Mouse (Mus musculus) neural tube, embryonic 11.5 days (tissue): ENCODE measurements at regions not wholly inside any gene's neighbourhood (a gene's known extent, or its start where the extent isn't known, plus 50 kb on each side); places are given as distances from the start of the nearest gene placed in this dataset.

Experiments used
- ATAC-seq: fragments of 200-750 bp; cut with Nextera tagmentation; 2 replicates; pipeline ENCODE4 v1.8.0; 2017; ENCODE audit warnings: moderate number of reproducible peaks, mild to moderate bottlenecking, moderate TSS enrichment, moderate library complexity; ENCODE audit not compliant: insufficient read depth, low FRiP score, low TSS enrichment
- DNase-seq: peaks from one replicate; pipeline ENCODE4 v3.0.0-alpha.2; 2015; ENCODE audit warnings: low spot score
- H3K27ac ChIP-seq: fragments of 300-500 bp; sonication (generic); 2 replicates; pipeline ENCODE4 v1.5.1; 2014; ENCODE audit warnings: low read depth, mild to moderate bottlenecking, low read length
- H3K27me3 ChIP-seq: fragments of 300-500 bp; sonication (generic); 2 replicates; pipeline ENCODE4 v1.6.1; 2014; ENCODE audit warnings: mild to moderate bottlenecking, low read length, mixed read lengths; ENCODE audit not compliant: control insufficient read depth, insufficient read depth
- H3K36me3 ChIP-seq: fragments of 300-500 bp; sonication (generic); 2 replicates; pipeline ENCODE4 v1.6.1; 2014; ENCODE audit warnings: mild to moderate bottlenecking, low read length, moderate library complexity, mixed read lengths; ENCODE audit not compliant: control insufficient read depth, insufficient read depth
- H3K4me1 ChIP-seq: fragments of 300-500 bp; sonication (generic); 2 replicates; pipeline ENCODE4 v1.6.1; 2014; ENCODE audit warnings: low read length, mixed read lengths; ENCODE audit not compliant: control insufficient read depth, insufficient read depth
- H3K4me2 ChIP-seq: fragments of 300-500 bp; sonication (generic); 2 replicates; pipeline ENCODE4 v1.6.1; 2014; ENCODE audit warnings: low read depth, mild to moderate bottlenecking, moderate library complexity
- H3K4me3 ChIP-seq: fragments of 300-500 bp; sonication (generic); 2 replicates; pipeline ENCODE4 v1.5.1; 2014; ENCODE audit warnings: low read depth, low read length
- H3K9ac ChIP-seq: fragments of 300-500 bp; sonication (generic); 2 replicates; pipeline ENCODE4 v1.6.1; 2014; ENCODE audit warnings: mild to moderate bottlenecking, low read length
- H3K9me3 ChIP-seq: fragments of 300-500 bp; sonication (generic); 2 replicates; pipeline ENCODE4 v1.6.1; 2016; ENCODE audit warnings: low read length; ENCODE audit not compliant: control insufficient read depth
- WGBS: fragments of 180-500 bp; shearing (Covaris S2); extraction: QIAGEN DNeasy Blood & Tissue Kit; methylation state at CpG from one replicate; pipeline ENCODE4 v1.1.7; 2014; 5-methylcytosine and 5-hydroxymethylcytosine counted together

DNA sequence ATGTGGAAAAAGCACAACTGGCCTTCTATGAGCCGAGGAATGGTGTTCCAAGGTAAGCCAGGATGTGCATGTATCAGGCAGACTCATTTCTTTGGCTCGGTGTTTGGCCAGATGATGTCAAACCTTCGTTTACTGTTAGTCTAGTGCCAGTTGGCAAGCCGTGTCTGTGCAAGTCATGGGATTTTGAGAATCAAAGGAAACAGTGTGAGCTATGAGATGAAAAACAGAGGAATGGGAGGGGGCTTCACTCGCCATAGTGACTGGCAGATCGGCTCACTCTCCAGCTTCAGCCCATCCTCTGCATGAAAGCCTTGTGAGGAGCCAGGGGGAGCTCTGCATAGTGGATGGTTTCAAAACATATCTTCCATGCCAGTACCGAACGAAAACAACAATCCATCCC, 89.1 kb upstream of the Mast4 start:
- DNase-seq, result no peak
- Histone ChIP-seq H3K36me3 (no peaks in the 10 kb centered on the region), H3K9ac (no peak overlapping the region), H3K9me3 (no peaks in the 10 kb centered on the region), H3K4me2 (no peak overlapping the region), H3K4me1 (no peaks in the 10 kb centered on the region), H3K27ac (no peak overlapping the region), H3K4me3 (no peak overlapping the region), H3K27me3 (no peaks in the 10 kb centered on the region)
- 90% methylated on average over 8 of the region's 8 CpGs for WGBS
- no peak for ATAC-seq

GRCm38 (mm10) chr13:103422997-103423396, 88.7 kb upstream of the Mast4 start:
- Histone ChIP-seq H3K9ac (no peak overlapping the region), H3K9me3 (no peaks in the 10 kb centered on the region), H3K27ac (no peak overlapping the region), H3K4me2 (no peak overlapping the region), H3K27me3 (no peaks in the 10 kb centered on the region), H3K4me1 (no peaks in the 10 kb centered on the region), H3K36me3 (no peaks in the 10 kb centered on the region), H3K4me3 (no peak overlapping the region)
- DNase-seq, result no peak
- no peak for ATAC-seq
- WGBS, result 88% methylated on average over 8 of the region's 8 CpGs

DNA sequence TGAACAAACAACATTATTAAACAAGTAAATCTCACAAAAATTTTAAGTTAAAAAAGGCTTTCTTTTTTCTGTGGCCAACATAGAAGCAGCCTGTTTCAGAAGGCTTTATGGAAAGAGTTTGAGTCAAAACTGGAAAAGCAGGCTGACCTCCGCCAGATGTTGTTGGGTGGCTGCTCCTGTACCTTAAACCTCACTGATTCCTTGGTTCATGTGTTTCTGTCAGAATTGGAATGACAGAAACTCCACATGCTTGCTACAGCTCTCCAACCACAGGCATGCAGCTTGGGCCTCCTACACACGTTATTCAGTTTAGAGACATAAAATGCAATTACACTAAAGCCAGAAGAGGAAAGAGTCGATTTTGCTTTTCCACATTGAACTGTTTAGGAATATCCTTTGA, 84.8 kb upstream of the Mast4 start:
- H3K9me3 ChIP-seq, result no peaks in the 10 kb centered on the region

DNA sequence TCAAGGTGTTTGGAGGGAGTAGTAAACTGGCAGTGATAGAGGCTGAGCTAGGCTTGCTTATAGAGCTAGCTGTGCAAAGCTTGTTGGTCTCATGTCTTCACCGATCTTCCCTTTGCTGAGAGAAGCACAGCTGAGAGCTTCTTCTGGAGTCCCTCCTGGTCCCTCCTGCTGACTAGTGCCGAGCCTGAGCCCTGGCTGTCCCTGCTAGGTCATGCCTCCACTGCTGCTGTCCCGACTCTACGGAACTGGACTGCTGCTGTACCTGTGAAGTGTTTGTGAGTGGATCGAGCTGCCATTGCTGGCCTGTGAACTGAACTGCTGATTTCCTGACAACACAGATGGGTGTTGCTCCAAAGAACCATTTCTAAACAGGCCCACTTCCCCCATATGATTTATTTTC, 83.0 kb upstream of the Mast4 start:
- H3K27me3 ChIP-seq, result no peaks in the 10 kb centered on the region
- DNase-seq, result no peak
- H3K4me3 ChIP-seq, result no peak overlapping the region
- WGBS, result 92% methylated on average over 5 of the region's 5 CpGs
- H3K4me1 ChIP-seq, result no peaks in the 10 kb centered on the region
- no peak overlapping the region for H3K4me2 ChIP-seq
- H3K36me3 ChIP-seq, result no peaks in the 10 kb centered on the region
- H3K9ac ChIP-seq, result no peak overlapping the region
- ATAC-seq, result no peak
- H3K27ac ChIP-seq, result no peak overlapping the region
- no peaks in the 10 kb centered on the region for H3K9me3 ChIP-seq

More for the DNA sequence above, 84.8 kb upstream of the Mast4 start:
- DNase-seq (no peak), ATAC-seq (no peak)
- WGBS, result 90% methylated on average over 3 of the region's 3 CpGs
- Histone ChIP-seq H3K4me2 (no peak overlapping the region), H3K27ac (no peak overlapping the region), H3K36me3 (no peaks in the 10 kb centered on the region), H3K27me3 (no peaks in the 10 kb centered on the region), H3K9ac (no peak overlapping the region), H3K4me3 (no peak overlapping the region), H3K4me1 (no peaks in the 10 kb centered on the region)

DNA sequence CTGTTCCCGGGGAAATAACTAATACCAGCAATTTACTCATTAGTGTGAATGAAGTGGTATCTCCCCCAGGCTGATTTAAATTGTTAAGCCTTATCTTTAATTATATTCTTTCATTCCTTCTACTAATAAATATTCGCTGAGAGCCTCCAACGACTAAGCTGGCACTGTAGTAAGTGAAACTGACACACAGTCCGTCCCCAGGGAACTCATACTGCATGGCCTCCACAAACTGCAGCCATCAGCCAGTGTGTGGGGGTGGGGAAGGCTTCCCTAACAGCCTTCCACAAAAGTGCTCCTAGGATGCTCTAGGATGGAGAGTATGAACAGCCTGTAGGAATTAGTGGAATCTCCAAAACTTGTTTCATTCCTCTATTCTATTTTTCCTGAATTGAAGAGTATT, 81.0 kb upstream of the Mast4 start:
- no peak overlapping the region for H3K4me3 ChIP-seq
- ATAC-seq (no peak), DNase-seq (no peak)
- no peak overlapping the region for H3K27ac ChIP-seq
- H3K36me3 ChIP-seq, result no peaks in the 10 kb centered on the region
- no peak overlapping the region for H3K9ac ChIP-seq
- WGBS, result 78% methylated on average over 4 of the region's 4 CpGs
- H3K27me3 ChIP-seq, result no peaks in the 10 kb centered on the region
- no peaks in the 10 kb centered on the region for H3K9me3 ChIP-seq
- H3K4me2 ChIP-seq, result no peak overlapping the region
- no peaks in the 10 kb centered on the region for H3K4me1 ChIP-seq

DNA sequence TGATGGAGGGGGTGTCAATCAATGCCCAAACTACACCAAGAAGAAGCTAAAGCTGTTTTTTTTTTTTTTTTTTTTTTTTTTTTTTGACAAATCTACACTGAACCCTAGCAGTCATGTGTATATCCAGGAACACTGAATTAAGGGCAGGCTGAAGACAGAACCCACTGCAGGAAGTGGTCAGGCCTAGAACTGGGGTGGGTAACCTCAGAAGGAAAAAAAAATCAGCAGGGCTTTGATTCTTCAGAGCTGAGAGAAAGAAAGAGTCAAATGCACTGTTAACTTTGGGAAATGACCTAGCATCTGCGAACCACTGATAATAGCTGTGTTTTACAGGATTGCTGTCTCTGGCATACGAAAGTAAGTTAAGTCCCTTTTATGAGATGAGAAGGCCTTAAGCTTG, 78.3 kb upstream of the Mast4 start:
- Histone ChIP-seq H3K9ac (no peak overlapping the region), H3K4me1 (no peaks in the 10 kb centered on the region), H3K27me3 (no peaks in the 10 kb centered on the region), H3K4me3 (no peak overlapping the region), H3K36me3 (no peaks in the 10 kb centered on the region), H3K9me3 (no peaks in the 10 kb centered on the region), H3K27ac (no peak overlapping the region), H3K4me2 (no peak overlapping the region)
- 92% methylated on average over 2 of the region's 2 CpGs for WGBS
- no peak for ATAC-seq
- DNase-seq, result no peak

GRCm38 (mm10) chr13:103409286-103409685, 75.0 kb upstream of the Mast4 start:
- WGBS, result 88% methylated on average over 7 of the region's 7 CpGs
- Histone ChIP-seq H3K27ac (no peak overlapping the region), H3K4me2 (no peak overlapping the region), H3K27me3 (no peaks in the 10 kb centered on the region), H3K9me3 (no peaks in the 10 kb centered on the region), H3K4me3 (no peak overlapping the region), H3K36me3 (no peaks in the 10 kb centered on the region), H3K4me1 (no peaks in the 10 kb centered on the region), H3K9ac (no peak overlapping the region)
- no peak for DNase-seq
- ATAC-seq, result no peak

DNA sequence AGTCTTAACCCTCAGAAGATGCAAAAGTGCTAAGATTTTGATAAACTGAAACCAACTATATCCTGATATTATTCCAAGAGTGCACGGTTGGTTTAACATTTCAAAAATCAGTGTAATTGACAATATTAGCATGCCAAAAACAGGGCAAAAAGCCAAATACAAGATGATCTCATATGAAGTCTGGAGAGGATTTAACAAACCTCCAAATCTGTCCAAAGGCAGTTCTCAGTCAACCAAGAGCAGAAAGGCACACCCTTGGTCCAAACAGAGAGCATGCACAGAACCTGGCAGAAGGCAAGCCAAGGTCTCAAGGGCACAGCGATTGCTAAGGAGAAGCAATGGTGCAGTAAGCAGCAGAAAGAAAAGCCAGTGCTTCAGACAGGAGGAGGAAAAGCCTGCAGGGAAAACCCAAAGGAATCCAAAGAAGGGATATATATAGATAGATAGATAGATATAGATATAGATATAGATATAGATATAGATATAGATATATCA, 62.3 kb upstream of the Mast4 start:
- H3K4me3 ChIP-seq, result no peak overlapping the region
- no peaks in the 10 kb centered on the region for H3K9me3 ChIP-seq
- no peak overlapping the region for H3K27ac ChIP-seq
- H3K4me2 ChIP-seq, result no peak overlapping the region
- no peaks in the 10 kb centered on the region for H3K27me3 ChIP-seq
- no peak overlapping the region for H3K9ac ChIP-seq
- WGBS, result 89% methylated on average over 2 of the region's 2 CpGs
- DNase-seq, result no peak
- no peaks in the 10 kb centered on the region for H3K4me1 ChIP-seq
- H3K36me3 ChIP-seq, result no peaks in the 10 kb centered on the region
- ATAC-seq, result no peak

- DNase-seq (no peak), ATAC-seq (no peak)
- Histone ChIP-seq H3K36me3 (no peaks in the 10 kb centered on the region), H3K27ac (no peak overlapping the region), H3K27me3 (no peaks in the 10 kb centered on the region), H3K4me3 (no peak overlapping the region), H3K4me2 (no peak overlapping the region), H3K4me1 (no peaks in the 10 kb centered on the region), H3K9ac (no peak overlapping the region), H3K9me3 (no peaks in the 10 kb centered on the region)
- 87% methylated on average over 9 of the region's 9 CpGs for WGBS
These were observed 61.8 kb upstream of the Mast4 start for GRCm38 (mm10) chr13:103396099-103396498.
